Mouse (Mus musculus) left cerebral cortex, postnatal 4 days (tissue): Measurements from ENCODE around the gene Usp10. TPM values are rescaled to one million over a fixed set of nuclear protein-coding genes. Genes with fewer than 3 reads are reported as not detected.

ENCODE experiments used
- DNase-seq: peaks from one replicate; pipeline ENCODE4 v3.0.0-alpha.2; 2022
- intact Hi-C: fragments of 180-260 bp; cut with DNase I; formaldehyde crosslinking; loops from one replicate; pipeline ENCODE4 v1.15.1; 2025
- total RNA-seq, 2 experiments: library from RNA; stranded (reverse); gene quantifications; 2 replicates each; pipeline ENCODE4 v1.2.3; 2021

Usp10 gene
- total RNA-seq: 100 to 1,000 TPM; 150 to 152 TPM

DNA sequence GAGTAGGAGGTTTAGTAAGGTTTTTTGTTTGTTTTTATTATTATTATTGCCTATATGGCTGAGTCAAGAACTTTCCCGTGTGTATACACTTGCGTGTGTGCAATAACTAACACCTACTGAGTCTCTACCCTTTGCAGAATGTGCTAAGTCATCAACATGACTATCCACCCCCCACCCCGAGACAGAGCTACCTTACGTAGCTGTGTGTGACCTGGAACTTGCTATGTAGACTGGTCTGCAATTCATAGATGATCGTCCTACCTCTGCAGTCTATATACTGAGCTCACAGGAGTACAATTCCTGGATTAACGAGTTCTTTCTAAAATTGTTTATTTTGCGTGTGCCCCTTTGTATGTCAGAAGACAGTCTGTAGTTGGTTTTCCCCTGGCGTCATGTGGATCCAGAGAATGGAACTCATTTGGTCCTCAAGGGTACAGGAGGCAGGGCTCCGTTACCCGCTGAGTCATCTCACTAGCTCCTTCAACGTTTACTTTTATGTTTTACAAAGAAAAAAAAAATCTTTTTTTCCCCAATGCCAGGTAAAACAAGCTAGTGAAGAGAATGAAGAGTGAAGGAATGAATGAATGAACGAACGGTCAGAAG, at the start of gene Usp10:
Gene Usp10, plus strand, starts transcription at position 417 of the 603 bp plus-strand sequence.
- DNase-seq: no peak
- intact Hi-C loops: no loop called here

DNA sequence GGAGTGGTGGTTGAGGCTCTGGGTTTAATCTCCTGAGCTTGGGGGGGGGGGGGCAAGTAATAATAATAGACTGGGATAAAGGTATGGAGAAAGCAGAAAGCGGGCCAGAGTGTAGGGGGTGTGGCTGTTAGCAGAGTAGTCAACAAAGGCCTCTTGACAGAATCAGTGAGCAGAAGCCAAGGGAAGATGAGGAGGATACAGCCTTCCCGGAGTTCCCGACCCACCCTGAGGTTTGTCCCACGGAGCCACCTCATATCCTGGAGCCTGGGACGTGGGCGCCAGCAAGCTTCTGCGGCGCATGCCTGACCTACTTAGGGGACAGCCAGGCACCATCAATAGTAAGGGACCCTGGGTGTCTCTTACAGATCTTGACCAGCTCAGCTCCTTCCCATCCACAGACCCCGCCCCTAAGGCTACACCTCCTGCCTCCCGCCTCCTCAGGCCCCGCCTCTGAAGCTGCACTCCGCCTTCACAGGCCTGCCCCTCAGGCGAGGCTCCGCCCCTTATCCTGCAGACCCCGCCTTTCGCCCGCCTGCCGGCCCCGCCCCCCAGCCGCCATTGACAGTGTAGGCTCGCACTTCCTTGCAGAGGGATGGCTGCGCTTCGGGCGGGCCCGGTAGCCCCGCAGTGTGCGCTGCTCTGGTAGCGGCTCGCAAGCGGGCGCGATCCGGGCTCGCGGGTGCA, 48.3 kb upstream of the Usp10 start, which contains the start of gene Klhl36:
Gene Klhl36, plus strand, starts transcription at position 561 of the 684 bp plus-strand sequence.
- intact Hi-C loops: no loop called here
- DNase-seq: peak; percentile 98

DNA sequence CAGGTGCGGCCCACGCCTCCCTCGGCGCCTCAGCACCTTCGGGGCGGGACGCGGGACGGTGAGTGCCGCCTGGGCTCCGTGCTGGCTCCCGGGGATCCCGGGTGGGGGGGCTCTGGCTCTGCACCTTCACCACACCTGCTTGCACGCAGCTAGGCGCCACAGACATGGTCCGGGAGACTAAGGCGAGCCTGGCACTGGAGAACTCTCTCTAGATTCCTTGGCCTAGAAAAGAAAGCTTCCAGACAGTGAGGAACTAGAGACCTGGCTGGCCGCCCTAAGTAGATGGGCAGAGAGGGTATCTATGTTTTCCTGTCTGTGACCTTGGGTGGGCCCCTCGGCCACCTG, 47.8 kb upstream of the Usp10 start:
- DNase-seq: peak; percentile 37
- intact Hi-C loops: no loop called here

DNA sequence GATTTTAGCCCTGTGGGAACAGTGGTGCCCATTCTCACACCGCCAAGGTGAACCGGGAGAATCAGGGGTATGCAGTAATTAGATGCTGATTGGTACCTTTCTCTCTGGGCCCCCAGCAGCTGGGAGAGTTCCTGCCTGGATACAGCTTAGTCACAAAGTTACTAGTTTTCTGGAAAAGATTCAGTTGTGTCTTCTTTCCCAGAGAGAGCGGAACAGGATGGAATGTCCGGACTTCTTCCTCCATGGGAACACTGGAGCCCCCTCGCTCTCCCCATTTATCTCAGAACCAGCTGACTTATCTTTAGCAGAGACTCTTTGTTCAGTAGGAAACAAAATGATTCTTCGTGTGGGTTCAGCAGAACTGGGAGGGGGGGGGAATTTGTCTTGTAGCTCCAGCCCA, 47.4 kb upstream of the Usp10 start:
- intact Hi-C loops: no loop called here
- no peak for DNase-seq

DNA sequence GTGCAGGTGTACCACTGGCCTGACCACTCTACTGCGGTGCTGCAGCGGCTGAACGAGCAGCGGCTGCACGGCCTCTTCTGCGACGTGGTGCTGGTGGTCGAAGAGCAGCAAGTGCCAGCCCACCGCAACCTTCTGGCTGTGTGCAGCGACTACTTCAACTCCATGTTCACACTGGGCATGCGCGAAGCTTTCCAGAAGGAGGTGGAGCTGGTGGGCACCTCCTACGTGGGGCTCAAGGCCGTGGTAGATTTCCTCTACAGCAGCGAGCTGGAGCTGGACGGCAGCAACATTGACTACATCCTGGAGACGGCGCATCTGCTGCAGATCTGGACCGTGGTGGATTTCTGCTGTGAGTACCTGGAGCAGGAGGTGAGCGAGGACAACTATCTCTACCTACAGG, 40.5 kb upstream of the Usp10 start:
- no peak for DNase-seq
- intact Hi-C loops: no loop called here

DNA sequence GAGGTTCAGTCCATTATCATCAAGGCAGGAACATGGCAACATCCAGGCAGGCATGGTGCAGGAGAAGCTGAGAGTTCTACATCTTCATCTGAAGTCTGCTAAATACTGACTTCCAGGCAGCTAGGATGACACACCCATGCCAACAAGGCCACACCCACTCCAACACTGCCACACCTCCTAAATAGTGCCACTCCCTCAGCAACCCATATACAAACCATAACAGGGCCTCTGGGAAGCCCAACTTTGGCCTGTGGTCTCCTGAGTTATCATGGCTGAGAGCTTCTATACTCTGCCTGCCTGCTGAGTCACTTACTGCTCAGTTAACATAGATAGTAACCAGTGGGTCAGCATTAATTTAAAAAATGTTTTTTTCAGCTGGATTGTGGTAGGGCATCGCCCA, 37.0 kb upstream of the Usp10 start:
- intact Hi-C loops: no loop called here
- no peak for DNase-seq

DNA sequence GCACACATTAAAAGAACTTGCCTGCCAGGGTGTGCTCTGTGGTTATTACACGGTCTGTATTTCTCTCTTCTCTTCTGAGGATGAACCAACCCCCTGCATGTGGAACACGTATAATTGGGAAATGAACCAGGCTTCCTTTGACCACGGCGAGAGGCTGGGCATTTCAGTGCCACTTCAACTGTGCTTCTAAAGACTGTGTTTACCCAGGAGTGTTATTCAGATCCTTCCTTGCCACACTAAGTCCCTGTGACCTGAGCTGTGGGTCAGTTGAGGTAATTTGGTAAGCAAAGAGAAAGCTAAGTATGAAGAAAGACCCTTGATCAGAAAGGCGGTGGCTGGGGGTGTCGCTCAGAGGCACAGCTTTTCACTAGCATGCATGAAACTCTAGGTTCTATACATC, 28.9 kb upstream of the Usp10 start:
- no peak for DNase-seq
- intact Hi-C loops: no loop called here

DNA sequence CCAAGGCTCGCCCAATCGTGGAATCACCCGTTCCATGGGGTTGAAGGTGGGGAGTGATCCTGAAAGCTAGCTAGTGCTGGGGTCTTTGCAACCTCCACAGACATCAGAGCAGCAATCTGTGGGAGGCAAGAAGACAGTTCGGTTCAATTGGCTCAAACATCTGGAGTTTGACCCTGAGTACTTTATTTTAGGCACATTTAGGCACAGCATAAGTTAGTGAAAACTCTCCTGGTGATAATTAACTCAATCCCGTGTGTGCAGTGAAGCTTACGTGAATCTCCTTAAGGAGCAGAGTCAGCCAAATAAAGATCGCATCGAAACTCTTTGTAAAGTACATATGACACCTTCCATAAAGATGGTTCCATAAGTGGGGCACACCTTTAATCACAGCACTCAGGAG, 28.2 kb upstream of the Usp10 start:
- no peak for DNase-seq
- intact Hi-C loops: no loop called here

DNA sequence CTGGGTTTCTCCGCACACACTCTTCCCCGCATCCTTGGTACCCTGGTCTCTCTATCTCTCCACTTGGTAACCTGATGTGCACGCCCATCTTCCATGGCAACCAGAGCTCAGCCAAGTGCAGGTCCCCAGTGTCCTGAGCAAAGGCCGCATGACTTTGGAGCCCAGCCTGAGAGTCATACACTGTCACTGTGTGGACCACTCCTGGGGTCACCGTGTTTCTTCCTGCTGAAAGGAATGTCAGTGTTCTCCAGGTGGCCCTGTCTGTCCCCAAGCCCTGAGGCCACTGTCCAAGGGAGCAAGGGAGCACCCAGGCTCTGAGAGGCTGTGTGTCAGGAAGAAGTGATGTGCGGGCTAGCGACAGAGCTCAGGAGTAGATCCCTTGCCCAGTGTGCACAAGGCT, 26.9 kb upstream of the Usp10 start:
- DNase-seq: no peak
- intact Hi-C loops: no loop called here

DNA sequence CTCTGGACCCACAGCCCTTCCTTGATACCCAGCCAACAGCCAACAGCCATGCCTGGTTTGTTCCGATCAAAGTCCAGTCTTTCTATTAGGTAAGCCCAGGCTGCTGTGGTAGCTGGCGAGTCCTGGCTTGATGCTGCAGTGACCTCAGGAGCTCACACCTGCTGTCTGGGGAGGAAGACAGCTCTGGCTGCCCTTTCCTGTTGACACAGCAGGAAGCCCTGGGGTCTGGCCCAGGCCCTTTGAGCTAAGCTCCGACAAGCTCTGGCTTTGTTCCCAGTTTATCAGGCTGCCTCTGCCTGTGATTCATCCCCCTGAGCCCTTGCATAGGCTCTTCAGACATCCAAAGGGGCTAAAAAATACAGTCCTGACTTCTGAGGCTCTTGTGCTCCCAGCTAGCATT, 24.5 kb upstream of the Usp10 start:
- DNase-seq: peak; percentile 70
- intact Hi-C loops: no loop called here

DNA sequence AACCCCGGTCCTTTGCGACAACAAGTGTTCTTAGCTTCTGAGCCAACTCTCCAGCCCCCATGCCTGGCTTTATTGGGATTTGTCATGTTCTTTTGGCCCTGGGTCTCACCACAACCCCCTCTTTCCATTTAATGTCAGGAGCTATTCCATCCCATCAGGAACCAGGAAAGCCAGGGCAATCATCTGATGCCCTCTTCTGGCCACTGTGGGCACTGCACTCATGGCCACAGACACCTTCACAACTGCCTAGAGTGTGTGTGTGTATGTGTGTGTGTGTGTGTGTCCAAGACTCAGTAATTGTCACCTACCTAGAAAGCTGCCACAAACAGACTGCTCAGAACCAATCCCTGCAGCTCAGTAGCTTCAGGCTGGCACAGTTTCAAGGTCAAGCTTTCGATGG, 23.0 kb upstream of the Usp10 start:
- DNase-seq: peak; percentile 53
- intact Hi-C loops: no loop called here

DNA sequence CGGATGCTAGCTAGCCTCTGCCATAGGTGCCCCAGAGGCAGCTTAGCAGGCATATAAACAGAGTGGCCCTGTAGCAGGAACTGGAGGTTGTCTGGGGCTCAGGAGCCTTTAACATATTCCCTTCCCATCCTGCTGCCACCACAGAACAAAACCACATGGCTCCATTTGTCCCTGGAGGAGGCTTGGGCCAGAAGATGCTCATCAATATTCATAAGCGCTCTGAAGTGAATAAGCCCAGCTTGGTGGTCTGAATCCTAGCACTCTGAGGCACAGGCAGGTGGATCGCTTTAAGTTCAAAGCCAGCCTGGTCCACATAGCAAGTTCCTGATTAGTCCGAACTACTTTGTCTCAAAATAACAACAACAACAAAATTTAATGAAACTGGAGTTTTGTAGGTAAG, 22.1 kb upstream of the Usp10 start:
- intact Hi-C loops: no loop called here
- peak; percentile 34 for DNase-seq

DNA sequence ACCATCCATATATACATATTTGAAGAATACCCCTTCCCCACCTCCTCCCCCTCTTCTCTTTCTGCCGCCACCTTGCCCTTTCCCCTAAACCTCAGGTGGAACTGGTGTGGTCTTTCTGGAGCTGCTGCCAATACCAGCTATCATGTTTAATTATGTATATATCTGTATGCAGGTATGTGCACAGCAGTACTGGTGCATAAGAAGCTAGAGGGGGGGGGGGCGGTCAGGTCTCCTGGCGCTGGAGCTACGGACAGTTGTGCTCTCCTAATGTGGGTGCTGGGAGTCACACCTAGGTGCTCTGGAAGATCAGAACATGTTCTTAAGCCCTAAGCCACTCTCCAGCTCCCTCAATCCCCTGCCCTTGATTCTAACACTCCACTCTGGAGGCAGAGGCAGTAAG, 13.1 kb upstream of the Usp10 start:
- intact Hi-C loops: no loop called here
- no peak for DNase-seq

DNA sequence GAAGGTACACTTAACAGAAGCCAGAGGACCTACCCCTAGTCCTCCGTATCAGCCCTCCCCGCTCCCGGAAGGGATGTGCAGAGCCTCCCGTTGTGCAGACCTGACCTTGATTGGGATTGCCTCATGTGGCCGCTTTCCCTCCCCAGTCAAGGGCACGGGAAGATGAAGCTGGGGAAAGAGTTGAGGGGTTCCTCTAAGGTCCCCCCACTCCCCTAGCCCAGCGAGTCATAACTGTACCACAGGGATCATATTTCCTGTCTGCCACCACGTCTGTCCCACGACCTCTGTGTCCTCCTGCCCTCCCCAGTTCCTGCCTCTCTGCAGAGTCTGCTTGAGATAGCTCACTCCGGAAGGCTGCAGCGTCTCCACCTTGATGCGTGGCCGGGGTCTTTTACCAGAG, 12.2 kb upstream of the Usp10 start:
- intact Hi-C loops: no loop called here
- DNase-seq: no peak

DNA sequence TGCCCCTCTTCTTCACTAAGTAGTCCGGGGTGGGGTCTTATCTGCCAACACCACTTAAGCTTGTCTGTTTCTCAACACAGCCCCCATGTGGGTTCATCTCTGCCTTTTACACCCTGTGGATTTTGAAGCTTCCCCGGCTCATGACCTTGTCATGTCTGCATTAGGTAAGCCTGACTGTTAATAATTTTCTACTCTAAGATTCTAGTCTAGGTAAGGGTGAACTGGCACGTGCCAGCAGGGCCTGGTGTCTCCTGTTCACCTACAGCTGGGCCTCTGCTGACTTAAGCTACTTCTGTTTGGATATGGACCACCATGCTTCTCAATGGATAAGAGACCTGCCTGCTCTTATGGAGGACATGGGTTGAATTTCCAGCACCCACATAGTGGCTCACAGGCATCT, 8.8 kb upstream of the Usp10 start:
- intact Hi-C loops: no loop called here
- no peak for DNase-seq

DNA sequence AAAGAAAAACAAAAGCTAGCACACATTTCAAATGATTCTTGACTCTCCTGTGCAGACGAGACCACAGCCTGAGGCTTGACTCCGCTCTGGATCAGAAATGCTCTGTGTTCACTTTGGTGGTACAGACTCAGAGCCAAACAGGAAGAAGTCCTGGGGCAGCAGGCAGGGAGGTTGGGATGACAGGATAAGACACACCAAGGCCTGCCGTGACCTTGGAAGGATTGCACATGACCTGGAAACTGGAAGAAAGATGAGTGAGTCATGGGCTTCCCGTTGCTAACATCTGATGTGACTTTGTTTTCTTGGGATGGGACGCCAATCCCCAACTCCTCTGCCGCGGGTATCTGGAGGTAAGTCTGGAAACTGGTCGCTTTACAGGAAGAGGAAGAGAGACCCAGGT, 8.2 kb upstream of the Usp10 start:
- intact Hi-C loops: no loop called here
- DNase-seq: no peak

DNA sequence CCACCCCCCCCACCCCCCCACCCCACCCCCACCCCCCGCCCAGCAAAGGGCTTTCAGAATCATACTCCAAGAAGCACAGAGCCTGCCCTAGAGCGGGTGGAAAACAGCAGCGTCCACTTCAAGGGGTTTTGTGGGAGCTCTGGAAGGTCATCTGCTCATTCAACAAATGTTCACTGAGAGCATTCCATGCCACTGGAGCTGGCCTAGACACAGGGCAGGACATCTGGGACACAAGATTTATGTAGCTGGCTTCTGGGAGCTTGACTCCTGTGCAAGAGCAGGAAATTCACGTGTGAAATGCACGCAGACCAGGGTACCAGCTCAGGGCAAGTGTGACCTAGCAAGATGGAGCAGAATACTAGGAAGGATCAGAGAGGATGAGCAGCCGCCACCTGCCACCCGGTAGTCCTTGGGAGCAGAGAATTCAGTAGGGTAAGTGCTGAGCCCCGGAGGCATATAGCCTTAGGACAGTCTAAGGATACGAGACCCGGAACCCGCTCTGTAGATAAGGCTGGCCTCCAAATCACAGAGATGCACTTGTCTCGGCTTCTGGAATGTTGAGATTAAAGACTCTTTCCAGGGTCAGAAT, 5.7 kb upstream of the Usp10 start:
- DNase-seq: no peak
- intact Hi-C loops: no loop called here

DNA sequence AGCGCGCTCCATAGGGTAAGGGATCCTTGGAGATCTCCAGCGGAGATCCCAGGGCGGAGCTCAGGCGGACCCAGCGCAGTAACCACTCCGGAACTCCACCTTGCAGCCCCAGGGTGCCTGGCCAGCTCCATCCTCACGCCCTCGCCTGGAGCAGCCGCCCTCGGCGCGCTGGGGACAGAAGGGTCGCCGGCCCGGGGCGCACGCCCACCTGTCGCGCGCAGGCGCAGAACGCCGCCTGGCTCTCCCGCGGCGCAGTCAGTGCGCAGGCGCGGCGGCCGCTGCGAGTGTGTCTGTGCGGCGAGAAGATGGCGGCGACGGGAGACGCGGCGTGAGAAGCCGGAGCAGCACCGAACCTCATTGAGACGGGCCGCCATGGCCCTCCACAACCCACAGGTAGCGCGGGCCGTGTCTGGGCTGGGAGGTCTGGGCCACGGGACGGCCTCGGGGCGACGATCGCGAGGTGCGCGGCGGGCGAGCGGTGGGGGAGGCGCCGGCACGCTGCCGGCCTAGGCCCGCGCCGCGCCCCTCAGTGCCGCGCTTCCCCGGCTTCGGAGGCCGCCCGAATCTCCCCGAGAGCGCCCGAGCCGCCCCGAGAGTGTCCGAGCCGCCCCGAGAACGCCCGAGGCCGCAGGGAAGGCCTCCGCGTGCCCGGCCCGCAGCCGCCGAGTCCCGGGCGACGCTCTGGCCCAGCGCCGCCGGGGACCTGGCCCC, 542 bp downstream of the Usp10 start, which contains the start of gene Gm20388:
Gene Gm20388, plus strand, starts transcription at position 295 of the 711 bp plus-strand sequence.
- intact Hi-C loops: no loop called here
- peak; percentile 91 for DNase-seq

DNA sequence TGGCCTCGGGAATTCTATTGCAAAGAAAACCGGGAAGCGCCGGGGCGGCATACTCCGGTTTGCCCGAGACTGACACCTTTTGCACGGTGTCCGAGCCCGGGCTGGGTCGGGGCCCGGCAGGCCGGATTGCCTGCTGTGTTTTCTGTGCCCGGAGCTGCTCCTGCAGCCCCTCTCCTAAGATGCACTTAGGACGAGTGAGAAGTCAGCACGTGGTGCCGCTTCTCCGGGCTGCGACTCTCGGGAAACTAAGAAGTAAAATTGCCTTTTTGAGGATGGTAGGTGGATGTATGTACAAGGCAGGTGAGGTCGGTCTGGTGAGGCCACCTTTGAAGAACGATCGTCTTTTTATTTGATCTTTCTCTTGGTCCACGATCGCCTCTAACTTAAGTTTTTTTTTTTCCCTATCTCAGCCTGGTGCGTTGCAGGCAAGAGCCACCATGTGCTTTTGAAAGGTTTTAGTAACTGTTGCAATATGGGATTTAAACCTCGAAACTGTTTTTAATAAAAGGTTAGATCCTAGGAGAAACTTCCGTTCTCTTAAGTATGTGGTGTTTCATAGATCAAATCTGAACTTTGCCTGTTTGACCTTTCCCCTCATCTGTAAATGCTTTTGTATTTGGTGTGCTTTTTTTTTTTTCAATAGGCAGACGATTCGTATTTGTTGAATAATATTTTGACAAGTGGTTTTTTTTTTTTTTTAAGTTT, 1.2 kb downstream of the Usp10 start:
- intact Hi-C loops: no loop called here

DNA sequence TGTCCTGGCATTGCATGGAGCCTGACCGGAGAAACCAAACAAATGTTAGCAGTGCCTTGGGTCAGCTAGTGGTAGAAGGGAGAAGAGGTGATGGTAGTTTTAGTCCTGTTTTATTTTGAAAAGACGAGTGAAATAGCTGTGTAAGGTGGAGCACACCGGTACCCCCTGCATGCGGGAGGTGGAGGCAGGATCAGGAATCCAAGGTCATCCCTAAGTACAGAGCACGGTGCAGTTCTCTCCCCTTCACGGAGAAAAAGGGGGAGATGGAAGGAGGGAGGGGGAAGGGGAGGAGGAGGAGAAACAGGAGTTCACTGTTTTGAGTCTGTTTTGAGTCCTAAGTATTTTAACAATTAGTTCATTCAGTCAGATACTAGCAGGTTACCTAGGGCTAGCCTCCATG, 2.5 kb downstream of the Usp10 start:
- no peak for DNase-seq
- intact Hi-C loops: no loop called here

More for the DNA sequence above, 1.2 kb downstream of the Usp10 start:
- DNase-seq: no peak

DNA sequence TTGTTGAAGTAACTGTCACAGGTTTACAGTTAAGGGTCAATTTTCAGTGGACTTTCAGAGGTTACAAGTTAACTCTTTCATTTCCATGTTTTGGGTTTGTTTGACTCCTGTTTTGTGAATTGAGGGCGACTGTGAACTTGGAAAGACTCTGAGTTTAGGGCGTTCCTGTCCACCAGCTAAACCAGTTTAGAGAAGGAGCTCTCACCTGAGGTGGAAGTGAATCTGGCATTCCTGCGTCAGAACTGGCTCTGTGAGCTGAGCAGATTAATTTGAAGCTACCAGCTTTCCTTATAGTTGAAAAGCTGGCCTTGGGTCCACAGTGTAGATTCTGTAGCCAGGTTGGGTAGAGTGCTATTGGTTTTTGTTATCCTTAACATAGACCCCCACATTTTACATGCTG, 3.0 kb downstream of the Usp10 start:
- intact Hi-C loops: no loop called here
- DNase-seq: no peak
